ENCODE assay signal across 22 mouse cellular contexts in the genomic region with DNA sequence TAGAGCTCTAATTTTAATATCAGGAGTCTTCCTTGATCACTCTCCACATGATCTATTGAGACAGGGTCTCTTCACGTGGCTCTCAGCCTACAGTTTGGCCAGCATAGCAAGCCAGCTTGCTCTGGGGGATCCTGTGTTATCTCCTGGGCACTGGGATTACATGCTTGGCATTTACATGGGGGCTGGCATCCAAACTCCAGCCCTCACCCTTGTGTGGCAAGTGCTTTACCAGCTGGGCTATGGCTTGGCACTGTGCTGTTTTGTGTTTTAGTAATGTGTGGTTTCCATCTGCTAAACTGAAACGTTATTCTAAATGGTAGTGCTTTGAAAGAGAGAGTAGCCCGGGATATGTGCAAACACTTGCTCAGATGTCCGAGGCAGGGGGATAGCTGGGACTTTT.
A peak's percentile ranks its signal among the peaks of the same experiment; 100 is the strongest.
DNase-seq lines count a peak whose midpoint lies in the region; ATAC-seq and TF ChIP-seq lines count a peak whose summit lies in the region.
"Had no signal": no experiment of that assay in that cellular context is flagged by ENCODE, and none has a peak within 500 bp of the region (broad histone marks: within the 10 kb centered on the region; RNA-seq: fewer than 3 reads in every experiment).

No protein-coding gene starts in this region.

- DNase-seq in forebrain, embryonic 11.5 days (ENCODE audit: low spot score): no peak
- DNase-seq in layer of hippocampus, adult 11-12 months (ENCODE audit: low spot score): peak; percentile 43
- no peak for DNase-seq in layer of hippocampus, postnatal 25 days (ENCODE audit: extremely low spot score in 1 of 2, low spot score in 1 of 2)
- DNase-seq in brain, embryonic 14.5 days (ENCODE audit: low read depth): peak; percentile 88
- DNase-seq in layer of hippocampus, adult 9-11 months: peak; percentile 70
- no peak for DNase-seq in frontal cortex, postnatal 14 days (ENCODE audit: low spot score in 2 of 2)
- DNase-seq: adrenal gland, postnatal 25 days; B cell, adult 2 months; cerebellum, adult 2 months; embryo, embryonic 11 days; gastrocnemius, postnatal 36 days; kidney, adult 9 months; kidney, postnatal 4 days had no signal

- H3K4me3 ChIP-seq in forebrain, embryonic 13.5 days: no peak overlapping the region
- H3K4me3 ChIP-seq in forebrain, embryonic 11.5 days (ENCODE audit: low read depth, low read length): no peak overlapping the region
- H3K4me3 ChIP-seq: embryonic facial prominence, embryonic 15.5 days; heart, embryonic 12.5 days; limb, embryonic 15.5 days; megakaryocyte, embryonic 14.5 days; myocyte; neural tube, embryonic 15.5 days had no signal

- H3K4me2 ChIP-seq in forebrain, embryonic 13.5 days: no peak overlapping the region
- H3K4me2 ChIP-seq in forebrain, embryonic 11.5 days (ENCODE audit: low read depth, low read length, severe bottlenecking): no peak overlapping the region
- H3K4me2 ChIP-seq: embryonic facial prominence, embryonic 15.5 days; heart, embryonic 12.5 days; limb, embryonic 15.5 days; neural tube, embryonic 15.5 days had no signal

- H3K9me3 ChIP-seq in forebrain, embryonic 13.5 days (replicated peaks): no peaks in the 10 kb centered on the region
- no peaks in the 10 kb centered on the region for H3K9me3 ChIP-seq in forebrain, embryonic 11.5 days (ENCODE audit: control insufficient read depth, low read length)
- H3K9me3 ChIP-seq: embryonic facial prominence, embryonic 15.5 days; heart, embryonic 12.5 days; limb, embryonic 15.5 days; megakaryocyte, embryonic 14.5 days; neural tube, embryonic 15.5 days had no signal

- 76% methylated on average over 4 of the region's 4 CpGs for WGBS in forebrain, embryonic 13.5 days
- 83% methylated on average over 4 of the region's 4 CpGs for WGBS in forebrain, embryonic 11.5 days

- ATAC-seq in forebrain, embryonic 13.5 days: peak; percentile 84; the same call in 1 of the 2 replicates
- ATAC-seq in forebrain, embryonic 11.5 days (replicated peaks; ENCODE audit: low FRiP score): no peak
- no peak for ATAC-seq in CD4-positive, CD25-positive, alpha-beta regulatory T cell, adult 4 months
- ATAC-seq: Patski had no signal

- TF ChIP-seq POLR2A in brain, embryonic 14.5 days (IDR thresholded peaks at IDR 0.05; ENCODE audit: borderline replicate concordance, extremely low read depth, insufficient read depth, insufficient read length, poor library complexity, severe bottlenecking): no peak

- no peak for TF ChIP-seq CTCF in brain, embryonic 14.5 days (IDR thresholded peaks at IDR 0.05; ENCODE audit: borderline replicate concordance, extremely low read depth, insufficient read depth, insufficient read length)

- H3K27me3 ChIP-seq in forebrain, embryonic 13.5 days: no peaks in the 10 kb centered on the region
- H3K27me3 ChIP-seq in forebrain, embryonic 11.5 days (ENCODE audit: control insufficient read depth, insufficient read depth, low read length): no peaks in the 10 kb centered on the region
- H3K27me3 ChIP-seq: embryonic facial prominence, embryonic 15.5 days; heart, embryonic 12.5 days; limb, embryonic 15.5 days; megakaryocyte, embryonic 14.5 days; neural tube, embryonic 15.5 days; Patski had no signal

- no peaks in the 10 kb centered on the region for H3K36me3 ChIP-seq in forebrain, embryonic 13.5 days (ENCODE audit: poor library complexity, severe bottlenecking)
- H3K36me3 ChIP-seq in forebrain, embryonic 11.5 days (ENCODE audit: control insufficient read depth, insufficient read depth, low read length): no peaks in the 10 kb centered on the region
- H3K36me3 ChIP-seq: embryonic facial prominence, embryonic 15.5 days; heart, embryonic 12.5 days; limb, embryonic 15.5 days; neural tube, embryonic 15.5 days had no signal

- H3K4me1 ChIP-seq in forebrain, embryonic 13.5 days: peaks cover 34% of the 10 kb centered on the region
- no peaks in the 10 kb centered on the region for H3K4me1 ChIP-seq in forebrain, embryonic 11.5 days (replicated peaks; ENCODE audit: control insufficient read depth, insufficient read depth, low read length)
- H3K4me1 ChIP-seq: megakaryocyte, embryonic 14.5 days had no signal

- H3K9ac ChIP-seq in forebrain, embryonic 13.5 days: no peak overlapping the region
- no peak overlapping the region for H3K9ac ChIP-seq in forebrain, embryonic 11.5 days (ENCODE audit: low read length)
- H3K9ac ChIP-seq: embryonic facial prominence, embryonic 15.5 days; heart, embryonic 12.5 days; limb, embryonic 15.5 days; neural tube, embryonic 15.5 days had no signal

- H3K27ac ChIP-seq in forebrain, embryonic 13.5 days: peak overlapping the region; percentile 41
- H3K27ac ChIP-seq in forebrain, embryonic 11.5 days (ENCODE audit: low read depth, low read length): no peak overlapping the region
- H3K27ac ChIP-seq: embryonic facial prominence, embryonic 15.5 days; neural tube, embryonic 15.5 days had no signal

Comparison
In these comparisons a context has a peak if more than half of its experiments do, and no peak if none do; other contexts are left out.
1. DNase-seq: peak in layer of hippocampus, adult 11-12 months (single experiment), brain, embryonic 14.5 days (single experiment) and layer of hippocampus, adult 9-11 months (single experiment); none in forebrain, embryonic 11.5 days (single experiment), layer of hippocampus, postnatal 25 days (0 of 2) and frontal cortex, postnatal 14 days (0 of 2).